Mouse (Mus musculus): Measurements from ENCODE around the gene Milr1.
A peak's percentile ranks its signal among the peaks of the same experiment; 100 is the strongest.
"Not testable (repeated sequence)": the region's sequence is repeated elsewhere in the genome, so short reads cannot be mapped to it uniquely, and the experiment has no call there.

Gene Milr1

DNA sequence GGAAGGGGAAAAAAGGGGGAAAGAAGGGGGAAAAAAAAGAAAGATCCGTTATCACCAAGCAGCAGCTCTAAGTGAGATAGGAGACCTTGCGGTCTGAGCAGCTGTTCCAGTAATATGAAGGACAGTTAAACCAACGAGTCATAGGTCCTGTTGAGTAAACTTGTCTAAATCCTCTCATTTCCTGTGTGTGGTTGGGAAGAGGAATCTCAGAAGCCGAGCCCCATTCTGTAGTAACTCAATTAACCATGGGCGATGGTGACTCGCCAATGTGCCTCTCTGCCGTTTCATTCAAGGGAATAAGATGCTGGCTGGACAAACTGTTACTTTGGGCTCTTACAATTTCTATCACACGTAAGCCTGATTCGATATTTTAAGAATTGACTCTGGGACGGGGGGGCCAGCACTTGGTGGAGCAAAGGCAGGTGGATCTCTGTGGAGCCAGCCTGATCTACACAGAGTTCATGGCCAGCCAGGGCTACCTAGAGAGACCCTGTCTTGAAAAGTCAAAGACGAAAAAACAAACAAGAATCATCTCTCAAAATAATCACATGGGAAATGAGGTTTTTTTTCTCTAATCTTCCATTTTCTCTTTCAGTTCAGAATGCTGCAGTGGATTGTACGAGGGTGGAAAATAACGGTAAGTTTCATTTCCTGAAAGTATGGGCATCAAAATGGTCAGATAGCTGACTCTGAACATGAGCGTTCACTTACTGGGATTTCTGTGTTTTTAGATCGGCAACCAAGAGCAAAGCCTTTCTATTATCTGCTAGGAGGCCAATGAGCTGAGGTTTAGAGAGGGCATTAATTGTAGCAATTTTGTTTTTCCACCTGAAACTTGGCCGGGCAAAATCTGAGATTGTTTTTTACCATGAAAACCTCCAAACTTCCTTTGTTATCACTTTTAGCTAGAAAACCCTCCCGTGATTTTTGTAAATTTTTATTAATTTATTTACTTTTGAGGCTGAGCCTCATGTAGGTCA is at the start of gene Milr1:
Gene Milr1, plus strand, starts transcription at position 188 of the 980 bp plus-strand sequence.
- DNase-seq = no peak

DNA sequence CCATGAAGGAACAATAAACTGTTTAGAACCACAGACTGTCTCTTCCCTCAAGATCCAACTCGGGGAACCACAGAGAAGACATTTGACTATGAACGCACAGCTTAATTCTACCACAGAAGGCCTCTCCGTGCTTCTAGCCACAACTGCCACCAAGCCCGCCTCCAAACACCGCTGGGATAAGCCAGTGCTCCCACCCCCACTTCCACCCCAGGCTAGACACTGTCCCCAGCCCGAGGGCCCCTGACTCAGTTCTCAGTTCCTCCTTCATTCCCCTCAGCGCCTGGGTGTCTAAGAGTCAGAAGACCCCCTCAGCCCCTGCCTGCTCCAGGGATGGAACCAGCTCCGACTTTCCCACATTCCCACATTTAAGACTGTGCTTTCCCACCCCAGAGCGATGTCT is 49.4 kb upstream of the Milr1 start:
- DNase-seq = no peak

DNA sequence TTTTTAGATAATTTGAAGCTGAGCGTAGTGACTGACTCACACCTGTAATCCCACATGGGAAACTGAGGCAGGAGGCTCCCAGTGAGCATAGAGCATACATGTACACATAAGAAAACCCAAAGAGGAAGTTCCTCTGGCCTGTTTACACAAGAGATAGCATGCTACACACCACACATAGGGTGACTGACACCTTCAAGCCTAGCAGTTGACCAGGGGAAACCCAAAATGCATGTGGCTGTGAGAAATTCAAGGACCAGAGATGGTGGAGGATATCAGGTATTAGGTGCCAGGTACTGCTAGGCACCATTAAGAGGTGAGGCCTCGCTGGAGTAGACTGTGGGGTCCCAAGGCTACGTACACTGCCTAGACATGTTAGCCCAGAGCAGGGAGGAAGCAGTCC is 48.4 kb upstream of the Milr1 start:
- no peak for DNase-seq

DNA sequence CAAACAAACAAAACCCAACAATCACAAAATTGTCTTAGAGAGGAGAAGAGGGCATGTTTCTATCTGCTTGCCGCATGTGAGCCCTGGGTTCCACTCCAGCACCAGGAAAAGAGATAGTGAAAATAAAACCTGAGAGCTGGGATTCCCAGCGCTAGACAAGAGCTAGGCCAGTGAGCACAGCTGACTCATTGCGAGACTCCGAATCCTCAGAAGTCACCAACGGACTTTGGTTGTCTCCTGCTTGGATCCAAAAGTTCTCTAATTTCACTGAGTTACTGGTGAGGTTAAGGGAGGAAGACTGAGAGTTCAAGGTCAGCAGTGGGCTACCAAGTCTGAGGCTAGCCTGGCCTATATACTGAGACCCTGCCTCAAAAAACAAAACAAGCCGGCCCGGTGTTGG is 47.1 kb upstream of the Milr1 start:
- DNase-seq = no peak

DNA sequence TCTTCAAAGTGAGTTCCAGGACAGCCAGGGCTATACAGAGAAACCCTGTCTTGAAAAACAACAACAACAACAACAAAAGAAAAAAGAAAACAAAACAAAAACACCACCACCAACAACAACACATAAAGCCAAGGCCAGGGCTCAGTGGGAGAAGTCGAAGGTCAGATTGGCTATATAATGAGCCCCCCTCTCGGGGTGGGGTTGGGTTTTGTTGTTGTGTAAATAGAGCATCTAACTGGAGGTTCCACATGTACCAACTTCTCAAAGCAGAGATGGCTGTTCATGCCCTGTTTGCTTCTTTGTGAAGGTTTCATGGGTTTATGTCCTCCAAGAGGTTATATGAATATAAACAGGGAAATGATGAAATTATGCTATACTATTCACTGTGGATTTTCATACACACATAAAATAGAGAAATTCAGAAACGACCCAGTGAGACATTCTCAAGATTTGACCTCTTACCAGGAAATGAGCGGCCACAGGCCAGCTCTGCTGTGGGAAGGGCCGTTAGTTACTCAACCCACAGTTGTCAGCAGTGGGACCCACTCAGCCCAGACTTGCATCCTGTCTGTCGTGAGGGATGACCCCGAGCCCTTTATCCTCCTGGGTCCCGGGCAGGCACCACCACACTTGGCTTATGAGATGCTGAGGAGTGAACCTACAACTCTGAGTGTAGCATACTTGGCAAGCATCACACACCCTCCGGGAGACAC is 46.5 kb upstream of the Milr1 start:
- no peak for DNase-seq

DNA sequence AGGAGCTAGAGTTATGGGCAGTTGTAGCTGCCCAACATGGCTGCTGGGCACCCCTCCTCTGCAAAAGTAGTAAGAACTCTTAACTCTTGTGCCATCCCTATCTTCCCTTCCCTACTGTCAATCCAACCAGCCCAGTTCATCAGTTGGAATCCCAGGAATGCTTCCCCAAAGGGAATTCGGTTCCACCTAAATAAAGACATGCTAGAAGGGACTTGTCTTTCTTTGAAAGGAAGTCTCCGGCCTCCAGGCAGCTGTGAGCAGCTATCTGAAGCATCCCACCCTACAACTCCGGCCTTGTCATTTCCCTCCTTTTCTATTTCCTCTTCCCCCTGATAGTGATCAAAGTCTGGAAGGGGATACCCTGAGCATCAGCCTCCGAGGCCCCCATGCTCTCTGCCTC is 44.8 kb upstream of the Milr1 start:
- no peak for DNase-seq

DNA sequence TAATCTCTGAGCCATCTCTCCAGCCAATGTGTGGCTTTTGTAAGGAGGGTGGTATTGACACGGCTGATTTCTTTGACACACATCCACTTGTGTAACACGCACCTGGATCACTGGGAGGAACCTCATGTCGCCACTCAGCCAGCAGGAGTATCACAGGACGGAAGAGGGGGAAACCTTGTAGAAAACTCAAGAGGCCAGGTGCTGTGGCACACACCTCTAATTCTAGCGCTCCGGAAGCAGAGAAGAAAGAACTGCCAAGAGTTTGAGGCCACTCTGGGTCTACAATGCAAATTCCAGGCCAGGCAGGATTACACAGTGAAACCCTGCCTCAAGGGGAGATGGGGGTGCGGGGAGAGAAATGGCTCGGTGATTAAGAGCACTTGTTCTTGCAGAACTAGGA is 43.9 kb upstream of the Milr1 start:
- DNase-seq = no peak

DNA sequence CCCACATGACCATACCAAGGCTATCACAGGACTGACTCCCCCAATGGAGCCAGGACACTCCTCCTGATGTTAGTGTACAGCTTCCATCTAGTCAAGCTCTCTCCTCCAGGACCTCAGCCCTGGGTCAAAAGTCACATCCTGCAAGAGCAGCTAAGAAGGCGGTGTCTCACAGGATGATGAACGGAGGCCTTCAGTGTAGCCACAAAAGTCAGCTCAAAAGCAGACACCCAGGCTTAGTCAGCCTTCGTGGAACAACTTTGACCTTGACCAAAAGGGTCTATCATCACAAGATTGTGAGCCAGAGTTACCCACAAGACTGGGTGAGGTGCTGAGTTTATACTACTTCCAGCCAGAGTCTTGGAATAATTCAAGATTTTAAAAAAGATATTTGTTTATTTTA is 43.2 kb upstream of the Milr1 start:
- DNase-seq = no peak

DNA sequence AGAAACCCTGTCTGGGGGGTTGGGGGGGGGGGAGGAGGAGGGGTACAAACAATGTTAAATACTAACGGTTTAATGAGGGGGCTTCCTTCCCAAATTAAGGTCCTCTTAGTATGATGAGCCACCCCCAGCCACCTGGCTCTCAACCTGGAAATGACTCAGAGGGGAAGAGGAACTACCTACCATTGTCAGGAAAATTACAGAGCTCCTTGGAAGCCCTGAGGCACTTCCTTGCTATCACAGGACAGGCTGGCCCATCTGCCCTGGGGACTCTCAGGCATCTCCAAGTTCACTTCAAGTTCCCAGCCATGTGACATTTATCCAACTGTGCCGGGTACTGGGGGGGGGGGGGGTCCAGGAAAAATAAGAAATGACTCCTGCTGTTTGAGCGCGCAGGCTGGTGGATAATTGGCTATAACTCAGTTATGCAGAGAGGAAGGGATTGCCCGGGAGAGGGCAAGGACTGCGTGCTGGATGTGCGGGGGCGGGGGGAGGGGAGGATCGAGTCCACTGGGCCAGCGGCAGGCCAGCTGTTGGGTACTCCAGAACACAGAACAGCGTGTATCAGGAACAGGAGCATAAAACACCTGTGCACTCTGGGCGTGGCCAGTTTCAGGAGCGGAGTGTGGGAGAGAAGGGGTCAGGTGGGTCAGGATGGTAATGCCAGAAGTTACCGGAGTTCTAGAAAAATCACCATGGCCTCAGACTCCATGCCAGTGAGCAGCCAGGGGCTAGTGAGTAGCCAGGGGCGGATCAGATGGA is 41.6 kb upstream of the Milr1 start:
- DNase-seq = peak; percentile 32 to 39

DNA sequence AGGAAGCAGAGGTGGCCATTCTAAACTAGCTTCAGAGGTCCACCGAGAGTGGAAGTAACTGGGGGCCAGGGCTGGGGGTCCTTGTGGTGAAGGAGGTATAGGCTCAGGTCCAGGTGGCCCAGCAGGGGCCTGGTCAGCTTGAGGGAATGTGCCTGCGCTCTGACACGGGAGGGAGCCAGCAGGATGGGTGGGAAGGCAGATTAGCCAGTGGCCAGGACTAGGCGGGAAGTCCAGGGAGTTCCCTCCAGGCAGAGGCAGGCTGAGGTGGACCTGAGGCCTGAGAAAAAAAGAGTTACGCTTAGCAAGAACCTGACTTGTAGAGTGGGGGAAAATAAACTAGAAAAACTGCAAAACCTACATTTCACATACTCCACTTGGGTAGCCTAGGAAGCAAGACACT is 40.2 kb upstream of the Milr1 start:
- no peak for DNase-seq

DNA sequence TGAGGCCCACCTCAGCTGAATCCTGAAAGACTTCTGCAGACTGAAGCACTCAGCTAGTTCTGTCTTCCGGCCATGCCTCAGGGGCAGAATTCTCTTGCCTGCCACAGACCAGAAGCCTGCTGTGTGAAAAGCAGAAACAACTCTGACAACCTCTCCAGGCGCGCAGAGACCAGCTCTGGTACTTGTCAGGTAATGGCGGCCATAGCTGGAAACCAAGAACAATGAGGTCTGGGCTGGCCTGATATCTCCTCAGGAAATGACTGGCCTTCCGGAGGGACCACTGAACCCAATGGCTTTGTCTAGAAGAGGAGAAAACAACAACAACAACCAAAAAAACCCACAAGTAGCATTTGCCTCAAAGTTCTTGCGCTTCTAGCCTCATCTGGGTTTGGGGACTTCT is 36.0 kb upstream of the Milr1 start:
- DNase-seq = no peak

DNA sequence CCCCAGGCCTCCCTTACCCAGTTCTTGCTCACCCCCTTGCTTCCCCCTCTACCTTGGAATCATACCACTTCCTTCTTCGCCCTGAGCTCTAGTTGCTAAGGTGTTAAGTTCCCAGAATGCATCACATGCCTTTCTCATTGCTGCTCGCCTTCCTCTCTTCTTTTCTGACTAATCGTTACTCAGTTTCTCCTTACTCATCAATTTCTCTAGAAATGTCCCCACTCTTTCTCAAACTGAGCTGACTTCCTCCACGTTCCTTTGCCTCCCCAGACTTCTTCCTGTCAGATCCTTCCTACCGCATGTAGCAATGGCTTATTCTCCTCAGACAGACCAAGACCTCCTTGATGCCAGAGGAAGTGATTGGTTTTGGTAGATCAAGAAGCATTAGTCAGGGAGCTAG is 34.5 kb upstream of the Milr1 start:
- no peak for DNase-seq

DNA sequence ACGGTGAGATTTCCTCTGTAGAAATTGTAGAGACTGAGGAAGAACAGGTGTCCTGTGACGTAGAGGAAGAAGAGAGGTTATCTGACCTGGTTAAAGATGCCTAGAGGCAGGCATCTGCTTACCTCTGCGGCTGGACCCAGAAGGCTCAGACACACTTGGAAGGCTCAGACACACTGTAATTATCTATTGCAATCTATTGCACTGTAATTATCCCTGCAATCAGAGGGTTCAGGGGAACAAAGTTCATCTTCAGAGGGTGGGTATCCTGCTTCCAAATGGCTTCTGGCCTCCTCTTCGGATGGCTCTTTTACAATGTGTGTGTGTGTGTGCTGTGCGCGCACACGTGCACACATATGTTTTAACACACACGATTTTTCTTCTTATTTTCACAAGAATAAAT is 30.6 kb upstream of the Milr1 start:
- DNase-seq = no peak

DNA sequence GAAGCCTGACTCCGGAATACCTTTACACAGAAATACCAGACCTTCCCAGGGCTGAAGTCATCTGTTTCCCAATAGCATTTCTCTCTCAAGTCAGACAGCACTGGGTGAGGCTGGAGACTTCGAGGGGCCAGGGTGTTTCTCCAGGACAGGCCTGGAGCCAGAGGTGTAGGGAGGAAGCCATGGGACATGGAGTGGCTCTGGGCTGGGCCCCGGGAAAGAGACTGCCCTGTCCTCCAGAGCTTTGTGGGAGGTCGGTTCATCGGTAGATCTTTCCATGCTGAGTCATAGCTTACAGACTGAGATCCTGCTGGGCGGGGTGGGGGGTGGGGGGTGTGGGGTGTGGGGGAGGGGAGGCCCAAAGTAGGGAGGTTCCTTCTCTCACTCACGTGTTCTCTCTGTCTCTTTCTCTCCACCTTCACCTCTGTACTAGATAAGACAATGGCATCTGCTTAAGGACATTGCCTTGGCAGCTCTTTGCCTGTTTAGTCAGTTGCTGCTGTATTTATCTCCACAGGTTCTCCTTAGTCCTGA is 28.1 kb upstream of the Milr1 start:
- DNase-seq = no peak

DNA sequence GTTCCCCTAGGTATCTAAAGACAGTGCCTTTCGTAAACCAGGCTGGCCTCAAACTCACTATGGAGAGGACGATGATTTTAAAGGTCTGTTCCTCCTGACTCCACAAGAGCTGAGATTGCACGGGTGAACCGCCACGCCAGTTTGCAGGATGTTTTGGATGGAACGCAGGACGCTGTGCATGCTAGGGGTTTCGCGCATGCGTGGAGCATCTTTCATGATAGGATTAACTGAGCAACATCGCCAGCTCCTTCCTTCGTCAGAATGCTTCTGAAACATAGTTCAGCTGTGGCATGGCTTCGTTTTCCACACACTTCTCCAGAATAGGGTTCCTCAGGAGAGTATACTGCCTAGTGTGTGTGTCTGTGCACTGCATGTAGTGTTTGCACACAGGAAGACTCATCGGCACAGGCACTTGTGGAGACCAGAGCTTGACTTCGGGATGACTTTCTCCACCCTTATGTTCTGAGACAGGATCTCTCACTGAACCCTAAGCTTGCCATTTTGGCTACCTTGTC is 27.4 kb upstream of the Milr1 start:
- DNase-seq = peak in 1 of 2 experiments; percentile 46

DNA sequence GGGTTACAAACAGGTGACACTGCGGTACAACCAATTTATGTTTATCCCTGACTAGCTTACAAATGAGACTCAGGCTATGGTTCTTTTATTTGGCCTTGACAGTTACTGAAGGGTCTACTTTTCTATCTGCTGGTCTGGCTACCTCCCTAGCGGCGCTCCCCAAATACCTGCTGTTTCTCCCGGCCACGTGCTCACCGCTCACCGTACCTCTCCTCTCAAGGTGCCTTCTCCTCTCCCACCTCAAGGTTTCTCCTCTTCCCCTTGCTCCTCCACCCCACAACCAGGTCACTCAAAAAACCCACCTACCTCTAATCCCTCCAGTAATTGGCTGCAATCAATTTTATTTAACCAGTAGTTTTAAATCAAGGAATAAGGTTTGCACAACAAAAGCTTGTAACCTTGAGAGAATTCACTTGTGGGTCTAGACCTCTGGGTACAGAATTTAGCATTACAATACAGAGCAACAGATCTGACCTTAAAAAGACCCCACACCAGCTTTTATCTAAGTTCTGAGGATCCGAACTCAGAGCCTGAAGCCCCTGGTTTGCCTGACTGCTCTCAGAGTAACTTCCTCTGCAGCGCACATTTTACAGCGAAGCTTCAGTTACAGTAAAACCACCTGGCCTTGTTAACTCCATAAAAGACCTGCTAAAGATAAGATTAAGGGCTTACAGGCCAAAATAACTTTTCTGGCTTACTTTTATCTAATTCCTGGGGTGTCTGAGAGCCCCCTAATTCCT is 26.7 kb upstream of the Milr1 start:
- no peak for DNase-seq

DNA sequence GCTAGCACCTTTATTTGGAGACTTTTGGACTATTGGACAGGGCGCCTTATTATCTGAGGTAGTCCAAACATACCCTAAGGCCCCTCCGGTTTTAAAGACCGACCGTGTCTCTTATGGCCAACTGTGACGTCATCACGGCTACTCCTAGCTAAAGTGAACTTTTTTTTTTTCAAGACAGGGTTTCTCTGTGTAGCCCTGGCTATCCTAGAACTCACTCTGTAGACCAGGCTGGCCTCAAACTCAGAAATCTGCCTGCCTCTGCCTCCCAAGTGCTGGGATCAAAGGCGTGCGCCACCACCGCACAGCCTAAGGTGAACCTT is 26.1 kb upstream of the Milr1 start:
- DNase-seq = not testable (repeated sequence)

DNA sequence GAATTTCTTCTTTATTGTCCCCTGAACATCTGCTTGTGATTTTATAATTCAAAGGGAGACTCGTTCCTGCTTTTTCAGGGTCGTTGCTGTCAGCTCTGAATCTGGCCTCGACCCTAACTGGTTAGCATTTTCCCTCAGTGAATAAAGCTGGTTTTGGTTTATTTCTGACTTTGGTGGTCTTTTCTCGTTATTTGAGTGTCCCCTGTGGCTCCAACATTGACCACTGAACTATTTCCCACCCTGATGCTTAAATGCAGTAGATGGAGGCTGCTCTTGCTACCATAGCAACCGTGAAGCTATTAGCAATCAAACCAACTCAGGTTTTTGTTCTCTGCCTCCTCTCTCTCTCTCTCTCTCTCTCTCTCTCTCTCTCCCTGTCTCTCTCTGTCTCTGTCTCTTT is 23.1 kb upstream of the Milr1 start:
- no peak for DNase-seq

DNA sequence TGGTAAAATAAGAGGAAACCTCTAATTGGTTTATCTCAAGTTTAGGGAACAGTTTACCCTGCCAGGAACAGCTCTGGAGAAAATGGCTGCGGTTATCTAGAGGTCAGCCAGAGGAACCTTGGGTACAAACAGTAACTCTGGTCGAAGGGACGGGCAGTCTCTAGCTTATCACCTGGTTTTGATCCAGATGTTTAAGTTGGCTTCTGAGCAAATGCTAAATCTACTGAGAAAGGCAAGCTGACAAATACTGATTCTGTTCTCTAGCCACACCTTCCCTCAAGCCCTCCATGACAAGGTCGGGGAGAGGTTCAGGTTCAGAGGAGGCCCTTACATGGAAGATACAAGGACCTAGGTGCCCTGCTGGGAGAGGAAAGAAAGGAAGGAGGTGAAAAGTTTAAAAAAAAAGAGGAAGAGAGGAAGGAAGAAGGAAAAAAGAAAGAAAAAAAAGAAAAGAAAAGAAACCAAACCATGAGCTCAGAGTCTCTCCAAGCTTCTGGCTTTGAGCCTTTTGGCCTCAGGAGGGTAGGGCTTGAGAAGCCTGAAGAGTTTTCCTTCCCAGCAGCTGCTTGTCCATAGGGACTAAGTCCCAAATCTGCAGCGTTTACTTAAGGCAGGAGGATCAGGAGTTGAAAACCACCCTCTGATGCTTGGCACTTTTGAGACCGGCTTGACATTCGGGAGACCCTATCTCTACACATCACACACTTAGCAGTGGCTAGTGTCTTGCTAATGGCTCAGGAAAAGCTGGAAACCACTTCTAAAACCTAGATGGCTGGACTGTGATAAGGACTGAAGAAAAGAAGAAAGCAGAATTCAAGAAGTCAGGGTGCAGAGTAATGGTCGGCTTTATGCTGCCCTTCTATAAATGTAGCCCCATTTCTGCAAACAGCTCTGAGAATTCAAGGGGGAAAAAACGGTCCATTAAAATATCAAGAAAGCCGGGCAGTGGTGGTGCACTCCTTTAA is 22.3 kb upstream of the Milr1 start:
- DNase-seq = no peak

DNA sequence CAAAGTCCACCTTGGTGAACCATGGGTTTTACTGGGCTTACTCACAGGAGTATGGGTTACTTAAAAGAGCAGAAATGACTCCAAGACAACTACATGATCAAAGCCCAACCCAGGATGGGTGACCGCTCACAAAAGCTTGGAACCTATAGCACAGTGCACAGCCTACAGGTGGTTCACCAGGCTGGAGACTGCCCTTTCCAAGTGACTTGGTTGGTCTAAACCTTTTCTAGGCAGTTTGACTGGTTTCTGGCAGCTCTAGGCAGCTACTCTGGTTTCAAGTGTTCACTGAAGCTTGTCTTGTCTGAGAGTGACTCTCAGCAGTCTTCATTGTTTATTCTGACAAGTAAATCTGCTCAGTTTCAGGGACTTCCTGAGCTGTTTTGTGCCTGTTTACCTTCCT is 21.4 kb upstream of the Milr1 start:
- no peak for DNase-seq

DNA sequence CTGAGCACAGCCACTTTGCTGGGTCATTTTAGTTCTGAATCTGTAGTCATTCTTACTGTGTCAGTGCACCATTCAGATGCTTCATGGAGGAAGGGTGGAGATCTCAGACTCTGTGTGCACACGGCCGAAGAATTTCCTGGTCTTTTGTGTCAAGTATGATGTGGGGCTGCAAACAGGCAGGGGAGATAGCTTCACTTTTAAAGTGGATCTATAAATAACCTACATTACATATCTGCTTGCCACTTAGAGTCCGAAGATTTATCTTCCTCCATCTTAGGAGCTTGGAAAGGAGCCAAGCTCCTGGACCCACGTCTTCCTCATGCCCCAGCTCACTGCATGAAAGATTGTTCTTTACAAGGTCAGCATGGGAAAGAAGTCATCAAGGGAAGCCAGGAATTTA is 20.3 kb upstream of the Milr1 start:
- no peak for DNase-seq

All from cerebellum, postnatal 10 days (tissue).